Mouse (Mus musculus): ENCODE measurements around the gene Galns. TPM values are rescaled to one million over a fixed set of nuclear protein-coding genes. Genes with fewer than 3 reads are reported as not detected.

Galns gene
- polyA plus RNA-seq, 1 experiment from 2014 or later = 8.9 TPM

DNA sequence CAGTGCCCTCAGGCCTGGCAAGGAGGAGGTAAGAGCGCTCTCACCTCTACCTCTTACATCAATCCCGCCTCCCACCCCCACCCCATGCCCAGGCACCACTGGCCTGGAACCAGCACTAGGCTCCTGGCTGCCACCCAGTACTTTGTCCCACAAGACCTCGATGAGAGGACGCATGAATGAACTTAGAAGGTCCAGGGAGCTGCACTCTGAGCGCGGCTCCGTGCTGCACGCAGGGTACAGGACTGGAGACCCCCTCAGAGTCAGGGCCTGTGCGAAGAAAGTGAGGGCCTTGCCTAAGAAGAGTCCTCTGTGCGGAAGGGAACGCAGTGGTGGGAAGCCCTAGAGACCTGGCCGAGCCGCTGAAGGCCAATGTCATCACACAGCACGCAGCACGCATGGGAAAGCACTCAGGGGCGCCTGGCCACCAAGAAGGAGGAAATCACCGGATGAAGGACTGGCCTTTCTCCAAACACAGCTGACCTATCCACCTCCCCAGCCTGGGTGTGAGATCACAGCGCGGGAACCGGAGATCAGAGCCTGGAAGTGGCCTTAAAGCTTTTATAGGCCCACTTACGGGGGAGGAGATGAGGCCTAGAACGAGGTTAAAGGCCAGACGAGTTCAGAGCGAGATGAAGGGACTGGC, 64.3 kb downstream of the Galns start:
- H3K27me3 ChIP-seq (ENCODE audit: control insufficient read depth, insufficient read depth, low read depth, low read length) = peaks cover 22% of the 10 kb centered on the region
- H3K9me3 ChIP-seq (replicated peaks; ENCODE audit: control insufficient read depth, low read length, poor library complexity, severe bottlenecking) = no peaks in the 10 kb centered on the region
- WGBS = 73% methylated on average over 24 of the region's 24 CpGs
- H3K4me1 ChIP-seq (ENCODE audit: control insufficient read depth, insufficient read depth, low read length) = peaks cover 7% of the 10 kb centered on the region; the same call in 1 of the 2 replicates
- no peak overlapping the region for H3K4me3 ChIP-seq (ENCODE audit: low read depth, low read length)
- H3K9ac ChIP-seq (ENCODE audit: low read depth, low read length) = no peak overlapping the region
- H3K27ac ChIP-seq (ENCODE audit: low read length) = no peak overlapping the region
- ATAC-seq = no peak
- H3K36me3 ChIP-seq (ENCODE audit: control insufficient read depth, insufficient read depth, low read length) = no peaks in the 10 kb centered on the region
- H3K4me2 ChIP-seq (ENCODE audit: low read length) = no peak overlapping the region

DNA sequence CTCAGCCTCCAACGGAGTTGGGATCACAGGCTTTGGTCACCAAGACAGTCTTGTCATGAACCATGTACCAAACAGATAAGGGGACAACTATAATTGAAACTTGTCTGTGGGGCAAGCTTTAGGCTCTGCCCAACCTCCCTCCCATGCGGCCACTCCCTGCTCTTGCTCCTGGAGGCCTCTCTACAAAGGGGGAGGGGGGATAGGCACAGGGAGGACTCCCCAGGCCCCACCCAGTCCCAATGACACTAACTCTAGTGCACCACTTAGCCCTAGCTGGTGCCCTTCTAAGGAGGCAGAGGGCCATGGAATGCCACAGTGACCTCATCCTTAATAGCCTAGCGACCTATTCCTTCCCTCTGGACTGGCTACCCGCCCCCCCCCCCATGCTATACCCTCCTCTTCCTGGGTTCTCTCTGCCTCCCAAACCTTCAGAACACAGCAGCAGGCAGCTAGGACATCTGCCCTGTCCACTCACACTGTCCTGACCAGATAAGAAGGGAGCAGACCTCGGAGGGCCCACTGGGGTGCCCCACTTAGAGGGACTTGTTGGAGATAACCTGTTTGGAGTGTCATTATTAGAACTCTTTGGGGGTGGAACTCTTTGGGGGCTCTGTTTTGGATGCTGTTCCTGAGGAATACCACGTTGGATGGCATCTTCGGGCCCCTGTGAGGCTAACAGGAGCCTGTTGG, 65.1 kb downstream of the Galns start:
- H3K36me3 ChIP-seq (ENCODE audit: control insufficient read depth, insufficient read depth, low read length) = no peaks in the 10 kb centered on the region

DNA sequence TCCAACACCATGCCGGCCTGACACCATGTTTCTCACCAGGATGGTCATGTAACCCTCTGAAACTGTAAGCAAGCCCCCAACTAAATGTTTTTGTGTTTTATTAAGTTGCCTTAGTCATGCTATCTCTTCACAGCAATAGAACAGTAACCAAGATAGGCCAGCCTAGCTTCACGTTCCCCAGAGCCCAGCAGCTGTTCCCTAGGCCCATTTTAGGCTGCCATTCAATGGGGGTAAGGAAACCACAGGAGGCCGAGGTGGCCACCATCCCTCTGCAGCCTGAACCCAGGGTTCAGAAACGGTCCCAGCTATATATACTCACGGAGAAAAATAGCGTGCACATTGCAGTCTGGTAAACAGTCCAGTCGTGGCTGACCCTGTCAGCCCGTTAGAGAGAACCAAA, 67.1 kb downstream of the Galns start:
- Histone ChIP-seq H3K4me3 (ENCODE audit: low read depth, low read length) (no peak overlapping the region), H3K27me3 (ENCODE audit: control insufficient read depth, insufficient read depth, low read depth, low read length) (no peaks in the 10 kb centered on the region), H3K4me2 (ENCODE audit: low read length) (no peak overlapping the region), H3K9ac (ENCODE audit: low read depth, low read length) (no peak overlapping the region), H3K9me3 (replicated peaks; ENCODE audit: control insufficient read depth, low read length, poor library complexity, severe bottlenecking) (no peaks in the 10 kb centered on the region), H3K4me1 (ENCODE audit: control insufficient read depth, insufficient read depth, low read length) (no peaks in the 10 kb centered on the region), H3K27ac (ENCODE audit: low read length) (no peak overlapping the region), H3K36me3 (ENCODE audit: control insufficient read depth, insufficient read depth, low read length) (no peaks in the 10 kb centered on the region)
- 94% methylated on average over 8 of the region's 8 CpGs for WGBS
- no peak for ATAC-seq

More for the DNA sequence above, 65.1 kb downstream of the Galns start:
- ATAC-seq = no peak
- peaks cover 6% of the 10 kb centered on the region; the same call in 1 of the 2 replicates for H3K4me1 ChIP-seq (ENCODE audit: control insufficient read depth, insufficient read depth, low read length)
- H3K4me3 ChIP-seq (ENCODE audit: low read depth, low read length) = no peak overlapping the region
- no peak overlapping the region for H3K4me2 ChIP-seq (ENCODE audit: low read length)
- peaks cover 14% of the 10 kb centered on the region for H3K27me3 ChIP-seq (ENCODE audit: control insufficient read depth, insufficient read depth, low read depth, low read length)
- no peak overlapping the region for H3K27ac ChIP-seq (ENCODE audit: low read length)
- no peak overlapping the region for H3K9ac ChIP-seq (ENCODE audit: low read depth, low read length)
- 85% methylated on average over 7 of the region's 7 CpGs for WGBS
- no peaks in the 10 kb centered on the region for H3K9me3 ChIP-seq (replicated peaks; ENCODE audit: control insufficient read depth, low read length, poor library complexity, severe bottlenecking)

DNA sequence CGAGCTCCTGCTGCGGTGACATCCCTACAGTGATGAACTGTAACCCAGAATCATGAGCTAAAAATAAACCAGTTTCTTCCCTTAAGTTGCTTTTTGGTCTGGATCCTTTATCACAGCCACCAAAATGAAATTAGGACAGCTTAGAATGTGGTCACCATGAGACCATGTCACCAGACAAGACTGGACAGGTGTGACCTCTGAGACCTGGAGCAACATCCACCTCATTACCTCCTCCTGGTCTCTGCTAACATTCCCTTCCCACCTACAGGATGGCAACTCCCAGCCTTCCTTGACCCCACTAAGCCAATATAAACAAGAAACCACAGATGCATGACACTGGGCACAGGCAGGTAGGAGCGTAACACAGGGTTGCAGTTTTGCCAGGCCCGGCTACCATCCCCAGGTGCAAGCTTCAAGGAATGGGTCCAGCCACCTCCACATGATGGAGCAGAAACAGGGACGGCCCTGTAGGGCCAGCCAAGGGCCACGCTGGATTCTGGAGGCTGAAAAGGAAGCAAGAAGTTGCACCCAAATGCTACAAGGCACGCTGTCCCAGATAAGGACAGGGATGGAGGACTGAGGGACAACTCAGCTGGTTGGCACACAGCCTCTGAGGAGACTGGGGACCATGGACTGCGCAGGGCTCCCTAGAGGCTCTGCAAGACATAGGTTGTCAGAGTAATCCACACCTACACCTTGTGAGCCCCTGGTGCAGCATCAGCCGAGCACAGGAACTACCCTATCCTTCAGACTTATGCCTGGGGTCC, 72.8 kb downstream of the Galns start:
- Histone ChIP-seq H3K9ac (ENCODE audit: low read depth, low read length) (no peak overlapping the region), H3K36me3 (ENCODE audit: control insufficient read depth, insufficient read depth, low read length) (no peaks in the 10 kb centered on the region), H3K4me3 (ENCODE audit: low read depth, low read length) (no peak overlapping the region), H3K4me1 (ENCODE audit: control insufficient read depth, insufficient read depth, low read length) (no peaks in the 10 kb centered on the region), H3K4me2 (ENCODE audit: low read length) (no peak overlapping the region), H3K9me3 (replicated peaks; ENCODE audit: control insufficient read depth, low read length, poor library complexity, severe bottlenecking) (no peaks in the 10 kb centered on the region), H3K27ac (ENCODE audit: low read length) (no peak overlapping the region), H3K27me3 (ENCODE audit: control insufficient read depth, insufficient read depth, low read depth, low read length) (no peaks in the 10 kb centered on the region)
- no peak for ATAC-seq
- WGBS = 83% methylated on average over 9 of the region's 9 CpGs

DNA sequence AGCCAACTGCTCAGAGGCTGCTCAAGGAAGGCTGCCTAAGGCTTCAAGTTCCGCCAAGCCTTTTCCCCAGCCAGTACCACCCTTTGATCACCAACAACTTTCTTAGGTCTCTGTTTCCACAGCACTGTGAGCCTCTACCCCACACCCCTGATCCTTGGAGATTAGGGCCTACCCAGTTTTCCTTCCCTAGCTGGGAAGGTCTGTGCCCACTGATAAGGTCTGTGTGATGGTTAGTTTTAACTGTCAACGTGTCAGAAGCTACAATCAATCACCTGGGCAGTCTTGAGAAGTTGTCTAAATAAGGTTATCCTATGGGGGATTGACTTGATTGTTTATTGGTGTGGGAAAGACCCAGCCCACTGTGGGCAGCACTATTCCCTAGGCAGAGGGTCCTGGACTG, 73.5 kb downstream of the Galns start:
- H3K27ac ChIP-seq (ENCODE audit: low read length) = no peak overlapping the region
- H3K9ac ChIP-seq (ENCODE audit: low read depth, low read length) = no peak overlapping the region
- WGBS = 93% methylated on average over 2 of the region's 2 CpGs
- ATAC-seq = no peak
- no peak overlapping the region for H3K4me3 ChIP-seq (ENCODE audit: low read depth, low read length)
- no peaks in the 10 kb centered on the region for H3K4me1 ChIP-seq (ENCODE audit: control insufficient read depth, insufficient read depth, low read length)
- H3K4me2 ChIP-seq (ENCODE audit: low read length) = no peak overlapping the region
- H3K9me3 ChIP-seq (replicated peaks; ENCODE audit: control insufficient read depth, low read length, poor library complexity, severe bottlenecking) = no peaks in the 10 kb centered on the region
- no peaks in the 10 kb centered on the region for H3K27me3 ChIP-seq (ENCODE audit: control insufficient read depth, insufficient read depth, low read depth, low read length)
- H3K36me3 ChIP-seq (ENCODE audit: control insufficient read depth, insufficient read depth, low read length) = no peaks in the 10 kb centered on the region

DNA sequence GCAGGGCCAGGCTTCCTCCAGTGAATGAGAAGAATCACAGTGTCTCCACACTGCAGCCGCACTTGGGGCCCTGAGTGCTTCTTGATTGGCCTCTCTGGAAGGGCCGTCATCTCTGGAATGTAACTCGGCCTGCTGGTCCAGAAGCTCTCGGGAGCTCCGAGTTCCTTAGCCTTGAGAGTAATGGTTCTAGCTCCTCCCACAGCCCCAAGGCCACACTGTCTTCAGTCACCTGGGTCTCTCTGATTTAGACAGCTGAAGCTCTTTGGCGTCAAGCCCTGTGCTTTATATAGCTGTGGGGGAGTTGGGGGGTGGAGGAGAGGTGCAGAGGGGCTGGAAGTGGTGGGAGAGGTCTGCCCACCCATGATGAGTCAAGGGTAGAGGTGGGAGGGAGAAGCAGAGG, 74.2 kb downstream of the Galns start:
- H3K9ac ChIP-seq (ENCODE audit: low read depth, low read length) = no peak overlapping the region
- H3K27me3 ChIP-seq (ENCODE audit: control insufficient read depth, insufficient read depth, low read depth, low read length) = no peaks in the 10 kb centered on the region
- H3K36me3 ChIP-seq (ENCODE audit: control insufficient read depth, insufficient read depth, low read length) = no peaks in the 10 kb centered on the region
- H3K9me3 ChIP-seq (replicated peaks; ENCODE audit: control insufficient read depth, low read length, poor library complexity, severe bottlenecking) = no peaks in the 10 kb centered on the region
- no peaks in the 10 kb centered on the region for H3K4me1 ChIP-seq (ENCODE audit: control insufficient read depth, insufficient read depth, low read length)
- no peak for ATAC-seq
- no peak overlapping the region for H3K4me2 ChIP-seq (ENCODE audit: low read length)
- no peak overlapping the region for H3K4me3 ChIP-seq (ENCODE audit: low read depth, low read length)
- no peak overlapping the region for H3K27ac ChIP-seq (ENCODE audit: low read length)
- WGBS = 80% methylated on average over 6 of the region's 6 CpGs

DNA sequence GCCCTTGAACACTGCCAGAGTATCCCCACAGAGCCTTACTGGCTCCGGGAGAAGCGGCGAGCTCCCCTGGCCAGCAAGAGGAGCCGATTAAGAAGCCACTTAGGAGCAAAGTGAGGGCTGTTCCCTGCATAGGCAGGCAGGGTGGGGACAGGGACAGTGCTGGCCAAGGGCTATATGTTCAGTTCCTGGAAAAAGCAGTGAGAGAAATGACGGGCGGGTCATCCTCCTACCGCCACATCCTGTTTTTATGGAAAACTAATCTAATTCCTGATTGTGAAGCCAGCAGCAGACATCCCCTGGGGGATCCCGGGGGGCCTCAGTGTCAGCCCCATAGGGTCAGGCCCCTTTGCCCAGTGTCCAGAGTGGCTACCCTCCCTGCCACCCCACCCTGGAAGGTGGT, 80.0 kb downstream of the Galns start:
- Histone ChIP-seq H3K4me1 (ENCODE audit: control insufficient read depth, insufficient read depth, low read length) (no peaks in the 10 kb centered on the region), H3K36me3 (ENCODE audit: control insufficient read depth, insufficient read depth, low read length) (no peaks in the 10 kb centered on the region), H3K4me3 (ENCODE audit: low read depth, low read length) (no peak overlapping the region), H3K27me3 (ENCODE audit: control insufficient read depth, insufficient read depth, low read depth, low read length) (no peaks in the 10 kb centered on the region), H3K9ac (ENCODE audit: low read depth, low read length) (no peak overlapping the region), H3K9me3 (replicated peaks; ENCODE audit: control insufficient read depth, low read length, poor library complexity, severe bottlenecking) (no peaks in the 10 kb centered on the region), H3K4me2 (ENCODE audit: low read length) (no peak overlapping the region), H3K27ac (ENCODE audit: low read length) (no peak overlapping the region)
- WGBS = 83% methylated on average over 8 of the region's 8 CpGs
- ATAC-seq = no peak

DNA sequence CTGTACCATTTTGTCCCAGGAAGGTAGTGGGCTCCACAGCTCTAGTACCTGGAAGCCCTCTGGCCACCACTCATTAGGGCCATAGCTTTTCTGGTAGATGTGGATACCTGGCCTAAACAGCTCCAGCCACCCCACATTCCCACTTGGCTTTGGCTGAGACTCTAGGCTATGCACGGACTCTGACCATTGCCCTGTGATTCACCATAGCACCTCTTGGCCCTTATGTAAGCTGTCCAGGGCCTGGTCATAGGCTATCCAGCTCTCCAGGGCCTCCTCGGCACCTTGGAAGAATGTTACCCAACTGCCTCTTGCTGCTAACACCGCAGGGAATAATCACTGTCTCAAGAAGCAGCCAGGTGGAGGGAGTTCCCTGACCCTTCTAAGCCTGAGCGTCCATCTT, 82.1 kb downstream of the Galns start:
- 95% methylated on average over 4 of the region's 4 CpGs for WGBS
- no peak overlapping the region for H3K27ac ChIP-seq (ENCODE audit: low read length)
- no peaks in the 10 kb centered on the region for H3K36me3 ChIP-seq (ENCODE audit: control insufficient read depth, insufficient read depth, low read length)
- peaks cover 4% of the 10 kb centered on the region; the same call in 1 of the 2 replicates for H3K4me1 ChIP-seq (ENCODE audit: control insufficient read depth, insufficient read depth, low read length)
- H3K4me3 ChIP-seq (ENCODE audit: low read depth, low read length) = no peak overlapping the region
- ATAC-seq = no peak
- no peaks in the 10 kb centered on the region for H3K27me3 ChIP-seq (ENCODE audit: control insufficient read depth, insufficient read depth, low read depth, low read length)
- no peaks in the 10 kb centered on the region for H3K9me3 ChIP-seq (replicated peaks; ENCODE audit: control insufficient read depth, low read length, poor library complexity, severe bottlenecking)
- no peak overlapping the region for H3K4me2 ChIP-seq (ENCODE audit: low read length)
- no peak overlapping the region for H3K9ac ChIP-seq (ENCODE audit: low read depth, low read length)

Data from midbrain, embryonic 16.5 days (tissue).